12 mouse cellular contexts compared by ENCODE assay signal in the genomic region with DNA sequence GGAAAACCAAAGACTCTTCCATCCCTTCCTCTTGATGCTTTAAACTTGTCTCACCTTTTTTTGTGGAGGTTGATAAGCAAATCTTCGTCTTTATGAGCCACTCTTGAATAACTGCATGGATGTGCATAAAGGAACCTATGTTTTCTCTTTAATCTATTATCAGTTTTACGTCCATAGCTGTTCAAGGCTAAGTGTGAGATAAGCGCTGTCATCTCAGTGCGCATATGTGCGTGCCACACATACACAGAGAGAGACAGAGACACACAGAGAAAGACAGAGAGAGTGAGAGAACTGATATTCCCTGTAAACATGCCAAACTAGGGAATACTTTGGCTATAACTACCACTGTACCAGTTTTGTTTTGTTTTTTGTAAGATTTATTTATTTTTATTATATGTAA.
"Had no signal": no experiment of that assay in that cellular context is flagged by ENCODE, and none has a peak within 500 bp of the region (broad histone marks: within the 10 kb centered on the region; RNA-seq: fewer than 3 reads in every experiment).

No protein-coding gene starts in this region.

- H3K36me3 ChIP-seq: liver, embryonic 13.5 days had no signal

- H3K4me3 ChIP-seq: left cerebral cortex, adult 2 months; liver, embryonic 13.5 days had no signal

- H3K9me3 ChIP-seq: liver, embryonic 13.5 days had no signal

- H3K27ac ChIP-seq: left cerebral cortex, adult 2 months; liver, embryonic 13.5 days had no signal

- H3K9ac ChIP-seq: liver, embryonic 13.5 days had no signal

- DNase-seq: kidney, postnatal 10 days; kidney, postnatal 36 days; layer of hippocampus, postnatal 36 days; liver, embryonic 13.5 days; lung, adult 2 months; lung, postnatal 14 days; lung, postnatal 4 days; midbrain, embryonic 14.5 days; thymus, adult 18-20 months; thymus, postnatal 36 days had no signal

- H3K4me2 ChIP-seq: liver, embryonic 13.5 days; midbrain, embryonic 11.5 days had no signal

- H3K27me3 ChIP-seq: liver, embryonic 13.5 days had no signal
